Mouse (Mus musculus) hindbrain, embryonic 16.5 days (tissue): ENCODE data around the gene Prr29. TPM values are rescaled to one million over a fixed set of nuclear protein-coding genes. Genes with fewer than 3 reads are reported as not detected.
A peak's percentile ranks its signal among the peaks of the same experiment; 100 is the strongest.

Source experiments
- ATAC-seq: fragments of 200-750 bp; cut with Nextera tagmentation; 2 replicates; pipeline ENCODE4 v1.8.0; 2017; ENCODE audit warnings: moderate TSS enrichment, moderate library complexity
- H3K27ac ChIP-seq: fragments of 300-500 bp; sonication (generic); 2 replicates; pipeline ENCODE4 v1.5.1; 2014; ENCODE audit warnings: low read depth, mild to moderate bottlenecking, control low read depth, low read length, moderate library complexity
- H3K27me3 ChIP-seq: fragments of 300-500 bp; sonication (generic); replicated peaks from 2 replicates; pipeline ENCODE4 v1.6.1; 2014; ENCODE audit warnings: low read length; ENCODE audit not compliant: control insufficient read depth, insufficient read depth
- H3K36me3 ChIP-seq: fragments of 300-500 bp; sonication (generic); 2 replicates; pipeline ENCODE4 v1.6.1; 2014; ENCODE audit warnings: mild to moderate bottlenecking, low read length, moderate library complexity, mixed read lengths; ENCODE audit not compliant: control insufficient read depth, insufficient read depth
- H3K4me1 ChIP-seq: fragments of 300-500 bp; sonication (generic); 2 replicates; pipeline ENCODE4 v1.6.1; 2014; ENCODE audit warnings: low read depth, low read length; ENCODE audit not compliant: control insufficient read depth, insufficient read depth
- H3K4me2 ChIP-seq: fragments of 300-500 bp; sonication (generic); 2 replicates; pipeline ENCODE4 v1.6.1; 2014; ENCODE audit warnings: mild to moderate bottlenecking, low read length, control low read depth, moderate library complexity
- H3K4me3 ChIP-seq: fragments of 300-500 bp; sonication (generic); 2 replicates; pipeline ENCODE4 v1.5.1; 2014; ENCODE audit warnings: mild to moderate bottlenecking, low read length, control low read depth, moderate library complexity
- H3K9ac ChIP-seq: fragments of 300-500 bp; sonication (generic); 2 replicates; pipeline ENCODE4 v1.6.1; 2014; ENCODE audit warnings: low read depth, mild to moderate bottlenecking, control low read depth, low read length, moderate library complexity
- H3K9me3 ChIP-seq: fragments of 300-500 bp; sonication (generic); 2 replicates; pipeline ENCODE4 v1.6.1; 2014; ENCODE audit warnings: mild to moderate bottlenecking, low read length, moderate library complexity; ENCODE audit not compliant: control insufficient read depth
- WGBS: fragments of 180-500 bp; shearing (Covaris S2); extraction: QIAGEN DNeasy Blood & Tissue Kit; methylation state at CpG from one replicate; pipeline ENCODE4 v1.1.7; 2014; 5-methylcytosine and 5-hydroxymethylcytosine counted together
- polyA plus RNA-seq: library from polyadenylated mRNA; unstranded; fragments of >200 nt; fragmentation: Nextera tagmentation; extraction: Ambion mirVana; gene quantifications from 2 replicates; pipeline ENCODE4 v1.2.1, GENCODE M21; 2015

Gene Prr29
- polyA plus RNA-seq, 1 experiment from 2014 or later = not detected

- no peak for ATAC-seq
- H3K36me3 ChIP-seq = no peaks in the 10 kb centered on the region
- no peaks in the 10 kb centered on the region for H3K4me1 ChIP-seq
- H3K27ac ChIP-seq = no peak overlapping the region
- no peaks in the 10 kb centered on the region for H3K9me3 ChIP-seq
- WGBS = 79% methylated on average over 3 of the region's 3 CpGs
- H3K9ac ChIP-seq = no peak overlapping the region
- H3K4me3 ChIP-seq = no peak overlapping the region
- H3K4me2 ChIP-seq = no peak overlapping the region
- H3K27me3 ChIP-seq = no peaks in the 10 kb centered on the region
Measured at GRCm38 (mm10) chr11:106351253-106351652, 14.0 kb upstream of the Prr29 start.

- no peak for ATAC-seq
- Histone ChIP-seq H3K36me3 (no peaks in the 10 kb centered on the region), H3K27ac (no peak overlapping the region), H3K4me3 (no peak overlapping the region), H3K27me3 (no peaks in the 10 kb centered on the region), H3K9me3 (no peaks in the 10 kb centered on the region), H3K4me2 (no peak overlapping the region), H3K9ac (no peak overlapping the region), H3K4me1 (no peaks in the 10 kb centered on the region)
- 71% methylated on average over 4 of the region's 4 CpGs for WGBS
Measured at GRCm38 (mm10) chr11:106351941-106352340, 13.3 kb upstream of the Prr29 start.

- no peak for ATAC-seq
- no peak within 1 kb of the TSS for H3K27ac ChIP-seq
- H3K9me3 ChIP-seq = no peaks in the 10 kb centered on the region
- no peak within 1 kb of the TSS for H3K4me2 ChIP-seq
- H3K4me3 ChIP-seq = no peak within 1 kb of the TSS
- no peaks in the 10 kb centered on the region for H3K36me3 ChIP-seq
- no peak within 1 kb of the TSS for H3K9ac ChIP-seq
- 90% methylated on average over 12 of the region's 12 CpGs for WGBS
- no peaks in the 10 kb centered on the region for H3K27me3 ChIP-seq
- H3K4me1 ChIP-seq = no peaks in the 10 kb centered on the region
Measured at GRCm38 (mm10) chr11:106353188-106353587, 12.1 kb upstream of the Prr29 start, which contains the start of gene Scn4a. Gene Scn4a, minus strand, starts transcription at chr11:106353288.

- 60% methylated on average over 1 of the region's 1 CpGs for WGBS
- no peak for ATAC-seq
- H3K4me3 ChIP-seq = no peak overlapping the region
Measured at GRCm38 (mm10) chr11:106354181-106354580, 11.1 kb upstream of the Prr29 start.

GRCm38 (mm10) chr11:106355382-106356128 lies 9.7 kb upstream of the Prr29 start:
- Histone ChIP-seq H3K4me1 (no peaks in the 10 kb centered on the region), H3K4me3 (no peak overlapping the region), H3K9ac (no peak overlapping the region), H3K27ac (no peak overlapping the region), H3K4me2 (no peak overlapping the region), H3K27me3 (no peaks in the 10 kb centered on the region), H3K36me3 (no peaks in the 10 kb centered on the region), H3K9me3 (no peaks in the 10 kb centered on the region)
- ATAC-seq = no peak
- WGBS = 71% methylated on average over 19 of the region's 19 CpGs

More at GRCm38 (mm10) chr11:106354181-106354580, 11.1 kb upstream of the Prr29 start:
- Histone ChIP-seq H3K27ac (no peak overlapping the region), H3K9ac (no peak overlapping the region), H3K4me2 (no peak overlapping the region), H3K36me3 (no peaks in the 10 kb centered on the region), H3K4me1 (no peaks in the 10 kb centered on the region), H3K27me3 (no peaks in the 10 kb centered on the region), H3K9me3 (no peaks in the 10 kb centered on the region)

GRCm38 (mm10) chr11:106359350-106359749 lies 5.9 kb upstream of the Prr29 start:
- Histone ChIP-seq H3K27ac (no peak overlapping the region), H3K4me2 (no peak overlapping the region), H3K27me3 (no peaks in the 10 kb centered on the region), H3K9ac (no peak overlapping the region), H3K36me3 (no peaks in the 10 kb centered on the region), H3K4me1 (no peaks in the 10 kb centered on the region), H3K4me3 (no peak overlapping the region), H3K9me3 (no peaks in the 10 kb centered on the region)
- 14% methylated on average over 5 of the region's 5 CpGs for WGBS
- ATAC-seq = no peak

- ATAC-seq = peak; percentile 50; the same call in 1 of the 2 replicates
- Histone ChIP-seq H3K4me2 (no peak overlapping the region), H3K36me3 (no peaks in the 10 kb centered on the region), H3K4me3 (no peak overlapping the region), H3K4me1 (peaks cover 5% of the 10 kb centered on the region; the same call in 1 of the 2 replicates), H3K27ac (no peak overlapping the region), H3K9ac (no peak overlapping the region), H3K9me3 (no peaks in the 10 kb centered on the region), H3K27me3 (no peaks in the 10 kb centered on the region)
- WGBS = 5% methylated on average over 11 of the region's 11 CpGs
Measured at GRCm38 (mm10) chr11:106364712-106365111, 560 bp upstream of the Prr29 start.

- H3K9ac ChIP-seq = no peak overlapping the region
- ATAC-seq = no peak
- WGBS = 17% methylated on average over 3 of the region's 3 CpGs
Measured at GRCm38 (mm10) chr11:106366316-106366715, 1.0 kb downstream of the Prr29 start.

GRCm38 (mm10) chr11:106373998-106374397 lies 8.7 kb downstream of the Prr29 start:
- Histone ChIP-seq H3K27me3 (no peaks in the 10 kb centered on the region), H3K4me2 (no peak overlapping the region), H3K4me1 (no peaks in the 10 kb centered on the region), H3K4me3 (no peak overlapping the region), H3K9ac (no peak overlapping the region), H3K27ac (no peak overlapping the region), H3K36me3 (no peaks in the 10 kb centered on the region), H3K9me3 (no peaks in the 10 kb centered on the region)
- 70% methylated on average over 11 of the region's 11 CpGs for WGBS
- no peak for ATAC-seq

More at GRCm38 (mm10) chr11:106366316-106366715, 1.0 kb downstream of the Prr29 start:
- Histone ChIP-seq H3K27me3 (no peaks in the 10 kb centered on the region), H3K36me3 (no peaks in the 10 kb centered on the region), H3K4me2 (no peak overlapping the region), H3K27ac (no peak overlapping the region), H3K9me3 (no peaks in the 10 kb centered on the region), H3K4me1 (peaks cover 5% of the 10 kb centered on the region; the same call in 1 of the 2 replicates), H3K4me3 (no peak overlapping the region)
